Mouse (Mus musculus): ENCODE data around the gene Mta1. TPM values are rescaled to one million over a fixed set of nuclear protein-coding genes. Genes with fewer than 3 reads are reported as not detected.
A peak's percentile ranks its signal among the peaks of the same experiment; 100 is the strongest.

The Mta1 gene
- polyA plus RNA-seq, 1 experiment: 43.0 TPM

DNA sequence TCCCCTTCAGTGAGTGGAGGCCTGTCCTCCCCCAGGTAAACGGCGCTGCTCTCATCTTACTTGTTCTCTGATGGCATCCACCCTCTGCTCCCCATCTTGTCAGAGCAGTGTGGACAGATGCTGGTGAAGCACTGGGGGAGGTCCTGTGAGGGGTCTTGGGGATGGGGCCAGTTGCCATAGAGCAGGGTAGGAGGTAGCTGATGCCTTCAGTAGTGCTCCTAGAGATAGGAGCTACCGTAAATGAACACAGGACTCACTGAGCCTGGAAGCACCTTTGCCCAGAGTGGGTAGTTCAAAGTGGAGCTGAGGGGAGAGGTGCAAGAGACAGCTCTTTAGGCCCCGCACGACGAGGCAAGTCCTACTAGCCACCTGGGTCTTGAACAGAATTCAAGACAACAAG lies 28.7 kb upstream of the Mta1 start:
- TF ChIP-seq POLR2A (IDR thresholded peaks at IDR 0.05; ENCODE audit: borderline replicate concordance, low read depth, low read length): no peak
- H3K27ac ChIP-seq (ENCODE audit: insufficient read depth, low read depth, low read length): no peak overlapping the region
- H3K4me1 ChIP-seq (ENCODE audit: control insufficient read depth, insufficient read depth, low read length): no peaks in the 10 kb centered on the region
- H3K4me3 ChIP-seq (ENCODE audit: insufficient read depth, low read length): no peak overlapping the region

GRCm38 (mm10) chr12:113071321-113071720 lies 26.8 kb upstream of the Mta1 start:
- no peak for TF ChIP-seq POLR2A (IDR thresholded peaks at IDR 0.05; ENCODE audit: borderline replicate concordance, low read depth, low read length)
- TF ChIP-seq CTCF (IDR thresholded peaks at IDR 0.05; ENCODE audit: low read depth, low read length): no peak
- Histone ChIP-seq H3K4me1 (ENCODE audit: control insufficient read depth, insufficient read depth, low read length) (peaks cover 7% of the 10 kb centered on the region), H3K27ac (ENCODE audit: insufficient read depth, low read depth, low read length) (no peak overlapping the region), H3K4me3 (ENCODE audit: insufficient read depth, low read length) (no peak overlapping the region)

DNA sequence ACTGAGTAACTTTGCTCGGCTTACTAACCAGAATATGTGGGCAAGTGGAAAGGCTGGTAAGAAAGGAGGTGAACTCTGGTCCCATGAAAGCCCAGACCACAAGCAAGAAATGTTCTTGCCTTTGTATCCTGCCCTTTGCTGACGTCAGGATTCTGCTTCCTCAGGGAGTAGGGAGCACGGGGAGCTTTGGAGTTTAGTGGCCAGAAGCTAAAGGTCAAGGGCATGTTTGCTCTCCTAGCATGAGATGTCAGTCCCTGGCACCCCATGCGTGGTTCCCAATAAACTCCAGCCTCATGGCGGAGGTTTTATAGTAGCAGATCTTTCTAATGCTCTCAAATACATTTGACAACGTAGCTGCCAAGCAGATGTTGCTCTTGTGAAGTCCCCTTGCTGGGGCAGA lies 26.3 kb upstream of the Mta1 start:
- TF ChIP-seq CTCF (IDR thresholded peaks at IDR 0.05; ENCODE audit: low read depth, low read length) (no peak), POLR2A (IDR thresholded peaks at IDR 0.05; ENCODE audit: borderline replicate concordance, low read depth, low read length) (no peak)
- Histone ChIP-seq H3K4me3 (ENCODE audit: insufficient read depth, low read length) (no peak overlapping the region), H3K27ac (ENCODE audit: insufficient read depth, low read depth, low read length) (no peak overlapping the region), H3K4me1 (ENCODE audit: control insufficient read depth, insufficient read depth, low read length) (peaks cover 7% of the 10 kb centered on the region)

- TF ChIP-seq POLR2A (IDR thresholded peaks at IDR 0.05; ENCODE audit: borderline replicate concordance, low read depth, low read length) (no peak), CTCF (IDR thresholded peaks at IDR 0.05; ENCODE audit: low read depth, low read length) (no peak)
- Histone ChIP-seq H3K4me1 (ENCODE audit: control insufficient read depth, insufficient read depth, low read length) (peaks cover 7% of the 10 kb centered on the region), H3K27ac (ENCODE audit: insufficient read depth, low read depth, low read length) (peak overlapping the region; percentile 22; the same call in 1 of the 2 replicates), H3K4me3 (ENCODE audit: insufficient read depth, low read length) (peak overlapping the region; percentile 19; the same call in 1 of the 2 replicates)
Observed at GRCm38 (mm10) chr12:113073420-113074328, 24.4 kb upstream of the Mta1 start.

DNA sequence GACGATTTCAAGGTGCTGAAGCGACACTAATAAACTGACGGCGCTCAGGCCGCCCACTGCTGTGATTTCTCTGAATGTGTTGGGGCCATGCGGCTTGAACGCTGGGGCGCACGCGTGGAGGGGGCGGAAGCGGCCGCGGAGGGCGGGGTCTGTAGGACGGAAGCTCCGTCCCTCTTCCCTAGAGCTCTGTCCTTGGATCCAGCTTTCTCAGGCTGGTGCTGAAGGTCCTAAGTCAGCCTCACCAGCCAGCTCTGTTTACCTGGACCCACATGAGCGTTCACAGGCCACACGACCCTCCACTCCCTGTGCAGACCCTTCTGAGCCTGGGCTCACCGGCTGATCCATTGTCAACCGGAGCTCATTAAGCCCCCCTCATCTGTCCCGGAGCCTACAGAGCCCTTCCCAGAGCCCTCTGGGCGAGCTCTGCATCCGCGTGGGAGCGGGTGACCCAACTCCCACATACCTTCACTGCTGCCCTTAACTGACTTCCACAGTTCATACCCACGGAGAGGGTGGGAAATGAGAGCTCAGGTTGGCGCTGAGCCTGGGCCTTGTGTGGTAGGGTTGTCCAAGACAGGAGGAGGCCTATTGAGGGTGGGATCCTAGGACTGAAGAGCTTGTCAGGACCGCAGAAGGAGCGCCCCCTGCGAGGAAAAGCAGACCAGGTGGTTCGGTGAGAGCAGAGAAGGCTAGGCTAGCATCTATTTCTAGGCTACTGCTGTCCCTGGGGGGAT lies 23.6 kb upstream of the Mta1 start, which contains the start of gene Tex22:
Tex22 (plus strand) TSS at position 174 of the 734 bp plus-strand sequence.
- H3K27ac ChIP-seq (ENCODE audit: insufficient read depth, low read depth, low read length): peak within 1 kb of the TSS; percentile 22
- TF ChIP-seq POLR2A (IDR thresholded peaks at IDR 0.05; ENCODE audit: borderline replicate concordance, low read depth, low read length) (no peak), CTCF (IDR thresholded peaks at IDR 0.05; ENCODE audit: low read depth, low read length) (no peak)
- H3K4me3 ChIP-seq (ENCODE audit: insufficient read depth, low read length): peak within 1 kb of the TSS; percentile 54
- peaks cover 7% of the 10 kb centered on the region for H3K4me1 ChIP-seq (ENCODE audit: control insufficient read depth, insufficient read depth, low read length)

DNA sequence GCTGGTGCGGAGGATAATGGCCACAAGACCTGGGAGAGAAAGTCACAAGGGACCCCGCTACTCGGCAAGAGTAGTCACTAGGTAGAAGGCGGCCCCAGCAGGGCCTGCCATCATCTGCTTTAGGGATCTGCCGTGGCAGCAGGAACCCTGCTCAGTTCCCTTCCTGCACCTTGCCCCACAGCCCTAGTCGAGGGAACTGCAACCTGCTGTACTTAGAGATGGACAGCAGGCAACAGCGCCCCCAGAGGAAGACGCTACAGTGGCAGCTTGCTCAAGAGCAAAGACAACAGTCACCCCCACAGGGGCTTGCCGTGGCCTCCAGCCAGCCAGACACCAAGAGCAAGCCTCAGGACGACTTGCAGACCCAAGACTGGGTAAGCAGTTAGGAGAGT lies 23.0 kb upstream of the Mta1 start:
- H3K4me1 ChIP-seq (ENCODE audit: control insufficient read depth, insufficient read depth, low read length): peaks cover 7% of the 10 kb centered on the region

DNA sequence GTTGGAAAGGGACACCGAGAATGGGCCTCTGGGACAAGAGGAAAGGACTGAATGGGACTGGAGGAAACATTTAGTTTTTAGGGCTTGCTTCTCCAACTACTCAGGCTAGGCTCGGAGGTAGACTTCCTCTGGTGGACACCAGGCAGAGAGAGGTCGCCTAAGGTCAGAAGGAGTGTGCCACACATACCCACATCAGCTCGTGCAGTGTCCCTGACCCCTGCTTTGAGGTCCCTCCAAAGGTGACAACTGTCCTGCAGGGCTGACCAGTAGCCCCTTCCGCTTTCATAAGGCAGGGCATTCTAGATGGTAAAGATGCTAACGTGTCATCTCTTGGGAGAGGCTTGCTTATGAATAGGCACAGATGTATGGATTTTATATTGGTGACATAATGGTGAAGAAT lies 22.6 kb upstream of the Mta1 start:
- H3K4me3 ChIP-seq (ENCODE audit: insufficient read depth, low read length): no peak overlapping the region
- H3K4me1 ChIP-seq (ENCODE audit: control insufficient read depth, insufficient read depth, low read length): peaks cover 7% of the 10 kb centered on the region
- no peak overlapping the region for H3K27ac ChIP-seq (ENCODE audit: insufficient read depth, low read depth, low read length)
- TF ChIP-seq POLR2A (IDR thresholded peaks at IDR 0.05; ENCODE audit: borderline replicate concordance, low read depth, low read length) (no peak), CTCF (IDR thresholded peaks at IDR 0.05; ENCODE audit: low read depth, low read length) (no peak)

More for the DNA sequence above, 23.0 kb upstream of the Mta1 start:
- TF ChIP-seq CTCF (IDR thresholded peaks at IDR 0.05; ENCODE audit: low read depth, low read length) (peak; percentile 52; the same call in 1 of the 2 replicates), POLR2A (IDR thresholded peaks at IDR 0.05; ENCODE audit: borderline replicate concordance, low read depth, low read length) (no peak)
- no peak overlapping the region for H3K27ac ChIP-seq (ENCODE audit: insufficient read depth, low read depth, low read length)
- H3K4me3 ChIP-seq (ENCODE audit: insufficient read depth, low read length): peak overlapping the region; percentile 54; the same call in 1 of the 2 replicates

DNA sequence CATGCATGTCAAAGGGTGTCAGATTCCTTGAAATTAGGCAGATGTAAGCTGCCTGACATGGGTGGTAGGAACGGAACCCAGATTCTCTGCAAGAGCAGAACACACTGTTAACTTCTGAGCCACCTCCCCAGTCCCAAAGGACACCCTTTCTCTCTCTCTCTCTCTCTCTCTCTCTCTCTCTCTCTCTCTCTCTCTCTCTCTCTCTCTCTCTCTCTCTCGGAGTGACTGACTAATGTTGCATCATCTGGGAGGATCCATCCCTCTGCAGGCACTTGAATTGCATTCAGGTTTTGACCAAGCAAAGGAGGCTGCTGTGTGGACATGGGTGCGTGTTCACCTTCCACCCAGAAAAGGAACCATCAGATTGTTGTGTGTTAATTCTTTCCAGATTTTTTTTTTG lies 10.8 kb upstream of the Mta1 start:
- TF ChIP-seq CTCF (IDR thresholded peaks at IDR 0.05; ENCODE audit: low read depth, low read length): no peak
- no peak for TF ChIP-seq POLR2A (IDR thresholded peaks at IDR 0.05; ENCODE audit: borderline replicate concordance, low read depth, low read length)
- Histone ChIP-seq H3K4me3 (ENCODE audit: insufficient read depth, low read length) (no peak overlapping the region), H3K27ac (ENCODE audit: insufficient read depth, low read depth, low read length) (no peak overlapping the region), H3K4me1 (ENCODE audit: control insufficient read depth, insufficient read depth, low read length) (no peaks in the 10 kb centered on the region)

DNA sequence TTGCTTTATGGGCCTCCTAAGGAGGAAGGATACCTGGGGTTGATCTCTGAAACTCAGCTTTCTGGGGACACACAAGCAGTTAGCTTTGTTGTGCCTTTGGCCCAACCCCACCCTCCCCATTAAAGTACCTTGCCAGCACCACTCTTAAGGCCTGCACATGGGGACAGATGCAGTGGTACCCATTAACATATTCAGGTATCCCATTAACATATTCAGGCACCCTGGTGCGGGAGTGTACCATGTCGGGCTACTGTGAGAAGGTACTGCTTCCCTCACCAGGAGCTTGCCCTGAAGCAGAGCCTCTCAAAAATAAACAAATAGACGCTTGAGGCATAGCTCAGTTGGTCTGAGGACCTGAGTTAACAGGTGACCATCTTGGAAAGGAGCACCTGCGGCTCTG lies 10.1 kb upstream of the Mta1 start:
- TF ChIP-seq CTCF (IDR thresholded peaks at IDR 0.05; ENCODE audit: low read depth, low read length) (no peak), POLR2A (IDR thresholded peaks at IDR 0.05; ENCODE audit: borderline replicate concordance, low read depth, low read length) (no peak)
- Histone ChIP-seq H3K27ac (ENCODE audit: insufficient read depth, low read depth, low read length) (no peak overlapping the region), H3K4me1 (ENCODE audit: control insufficient read depth, insufficient read depth, low read length) (no peaks in the 10 kb centered on the region), H3K4me3 (ENCODE audit: insufficient read depth, low read length) (no peak overlapping the region)

- no peak for TF ChIP-seq POLR2A (IDR thresholded peaks at IDR 0.05; ENCODE audit: borderline replicate concordance, low read depth, low read length)
- no peak overlapping the region for H3K4me3 ChIP-seq (ENCODE audit: insufficient read depth, low read length)
- no peaks in the 10 kb centered on the region for H3K4me1 ChIP-seq (ENCODE audit: control insufficient read depth, insufficient read depth, low read length)
- no peak overlapping the region for H3K27ac ChIP-seq (ENCODE audit: insufficient read depth, low read depth, low read length)
Observed at GRCm38 (mm10) chr12:113089107-113089506, 9.0 kb upstream of the Mta1 start.

All from bone marrow macrophage, adult 2 months (primary cell).